Mouse (Mus musculus) urinary bladder, postnatal 36 days (tissue): ENCODE measurements around the gene Gm10188.
A peak's percentile ranks its signal among the peaks of the same experiment; 100 is the strongest.

Experiments used
- DNase-seq, 2 experiments: peaks; one replicate each; pipeline ENCODE4 v3.0.0; 2022; ENCODE audit warnings: low spot score in 2 of 2, mixed read lengths in 1 of 2

Gene Gm10188

GRCm38 (mm10) chr1:132226297-132227080, 3.1 kb downstream of the Gm10188 start:
- no peak for DNase-seq

GRCm38 (mm10) chr1:132222166-132222565, 7.4 kb downstream of the Gm10188 start:
- DNase-seq = no peak

GRCm38 (mm10) chr1:132221627-132222026, 7.9 kb downstream of the Gm10188 start:
- DNase-seq = no peak

GRCm38 (mm10) chr1:132216276-132216675, 13.3 kb downstream of the Gm10188 start:
- no peak for DNase-seq

GRCm38 (mm10) chr1:132213076-132213475, 16.5 kb downstream of the Gm10188 start:
- no peak for DNase-seq

- DNase-seq = peak; percentile 37 to 55
These were observed 17.3 kb downstream of the Gm10188 start for GRCm38 (mm10) chr1:132212218-132212617.

- DNase-seq = no peak
These were observed 17.9 kb downstream of the Gm10188 start for GRCm38 (mm10) chr1:132211672-132212071.

GRCm38 (mm10) chr1:132210922-132211321, 18.6 kb downstream of the Gm10188 start:
- DNase-seq = no peak

GRCm38 (mm10) chr1:132209400-132209799, 20.2 kb downstream of the Gm10188 start:
- DNase-seq = no peak

- no peak for DNase-seq
These were observed 21.4 kb downstream of the Gm10188 start for GRCm38 (mm10) chr1:132208154-132208553.

GRCm38 (mm10) chr1:132206828-132207227, 22.7 kb downstream of the Gm10188 start:
- DNase-seq = no peak

GRCm38 (mm10) chr1:132205958-132206357, 23.6 kb downstream of the Gm10188 start:
- no peak for DNase-seq

- no peak for DNase-seq
These were observed 26.8 kb downstream of the Gm10188 start for GRCm38 (mm10) chr1:132202771-132203170.

GRCm38 (mm10) chr1:132201936-132202335, 27.6 kb downstream of the Gm10188 start:
- no peak for DNase-seq

- DNase-seq = no peak
These were observed 28.1 kb downstream of the Gm10188 start for GRCm38 (mm10) chr1:132201511-132201860.

GRCm38 (mm10) chr1:132200562-132201510, 28.7 kb downstream of the Gm10188 start:
- no peak for DNase-seq

- DNase-seq = no peak
These were observed 29.6 kb downstream of the Gm10188 start for GRCm38 (mm10) chr1:132199934-132200333.

- DNase-seq = no peak
These were observed 30.3 kb downstream of the Gm10188 start for GRCm38 (mm10) chr1:132199244-132199643.

GRCm38 (mm10) chr1:132198401-132199071, 31.0 kb downstream of the Gm10188 start:
- DNase-seq = no peak

- no peak for DNase-seq
These were observed 31.9 kb downstream of the Gm10188 start for GRCm38 (mm10) chr1:132197666-132198065.

- DNase-seq = no peak
These were observed 33.2 kb downstream of the Gm10188 start for GRCm38 (mm10) chr1:132196337-132196736.

- DNase-seq = no peak
These were observed 33.9 kb downstream of the Gm10188 start for GRCm38 (mm10) chr1:132195681-132196080.
